Comparison of ENCODE assay signal across 21 mouse cellular contexts in genomic region chr3:42571877-42572459, GRCm38 (mm10).
DNase-seq lines count a peak whose midpoint lies in the region; ATAC-seq and TF ChIP-seq lines count a peak whose summit lies in the region.
"Had no signal": no experiment of that assay in that cellular context is flagged by ENCODE, and none has a peak within 500 bp of the region (broad histone marks: within the 10 kb centered on the region; RNA-seq: fewer than 3 reads in every experiment).

No protein-coding gene starts in this region.

- peak; percentile 43; the same call in 1 of the 2 replicates for ATAC-seq in forebrain, postnatal 0 days
- ATAC-seq in midbrain, embryonic 14.5 days (ENCODE audit: low FRiP score, low TSS enrichment): no peak
- ATAC-seq in intestine, embryonic 15.5 days: no peak
- ATAC-seq in kidney, embryonic 15.5 days (replicated peaks; ENCODE audit: low FRiP score): no peak
- ATAC-seq: inflammation-experienced regulatory T-cells, adult 6 months had no signal

- peak; percentile 3 for DNase-seq in cerebellum, adult 9-11 months
- no peak for DNase-seq in cerebellum, adult 18-20 months
- DNase-seq in brain, embryonic 14.5 days (ENCODE audit: low read depth): peak; percentile 65
- no peak for DNase-seq in forebrain, postnatal 0 days
- DNase-seq in midbrain, embryonic 14.5 days: peak; percentile 30
- DNase-seq in adrenal gland, adult 2 months: no peak
- DNase-seq: heart, postnatal 10 days; lung, adult 2 months; lung, postnatal 4 days; right cerebral cortex, postnatal 4 days; thymus, postnatal 14 days had no signal

- no peaks in the 10 kb centered on the region for H3K27me3 ChIP-seq in forebrain, postnatal 0 days (ENCODE audit: insufficient read depth, low read length)
- no peaks in the 10 kb centered on the region for H3K27me3 ChIP-seq in midbrain, embryonic 14.5 days (ENCODE audit: control insufficient read depth, insufficient read depth, low read length)
- no peaks in the 10 kb centered on the region for H3K27me3 ChIP-seq in intestine, embryonic 15.5 days (replicated peaks)
- H3K27me3 ChIP-seq in kidney, embryonic 15.5 days: no peaks in the 10 kb centered on the region
- H3K27me3 ChIP-seq: midbrain, embryonic 12.5 days; neural tube, embryonic 12.5 days had no signal

- H3K9me3 ChIP-seq in forebrain, postnatal 0 days (ENCODE audit: low read length): no peaks in the 10 kb centered on the region
- no peaks in the 10 kb centered on the region for H3K9me3 ChIP-seq in midbrain, embryonic 14.5 days (ENCODE audit: control insufficient read depth, low read length)
- H3K9me3 ChIP-seq in intestine, embryonic 15.5 days: no peaks in the 10 kb centered on the region
- H3K9me3 ChIP-seq in kidney, embryonic 15.5 days (replicated peaks): no peaks in the 10 kb centered on the region
- H3K9me3 ChIP-seq: heart, embryonic 10.5 days; limb, embryonic 10.5 days; midbrain, embryonic 12.5 days; neural tube, embryonic 12.5 days had no signal

- no peaks in the 10 kb centered on the region for H3K36me3 ChIP-seq in forebrain, postnatal 0 days (ENCODE audit: insufficient read depth)
- H3K36me3 ChIP-seq in midbrain, embryonic 14.5 days (ENCODE audit: control insufficient read depth, insufficient read depth, low read length): no peaks in the 10 kb centered on the region
- no peaks in the 10 kb centered on the region for H3K36me3 ChIP-seq in intestine, embryonic 15.5 days
- H3K36me3 ChIP-seq in kidney, embryonic 15.5 days: no peaks in the 10 kb centered on the region
- H3K36me3 ChIP-seq: heart, embryonic 10.5 days; limb, embryonic 10.5 days; midbrain, embryonic 12.5 days; neural tube, embryonic 12.5 days had no signal

- H3K4me1 ChIP-seq in forebrain, postnatal 0 days (ENCODE audit: insufficient read depth): 0 out of 2 replicates have a peak, but pooled peaks cover 3% of the 10 kb centered on the region
- H3K4me1 ChIP-seq in midbrain, embryonic 14.5 days (ENCODE audit: control insufficient read depth, insufficient read depth, low read length): peaks cover 7% of the 10 kb centered on the region
- H3K4me1 ChIP-seq in intestine, embryonic 15.5 days (replicated peaks): no peaks in the 10 kb centered on the region
- no peaks in the 10 kb centered on the region for H3K4me1 ChIP-seq in kidney, embryonic 15.5 days
- H3K4me1 ChIP-seq: heart, embryonic 10.5 days had no signal

- no peak for TF ChIP-seq POLR2A in brain, embryonic 14.5 days (IDR thresholded peaks at IDR 0.05; ENCODE audit: borderline replicate concordance, extremely low read depth, insufficient read depth, insufficient read length, poor library complexity, severe bottlenecking)

- no peak overlapping the region for H3K9ac ChIP-seq in forebrain, postnatal 0 days
- H3K9ac ChIP-seq in midbrain, embryonic 14.5 days (replicated peaks; ENCODE audit: low read length): no peak overlapping the region
- H3K9ac ChIP-seq in intestine, embryonic 15.5 days: no peak overlapping the region
- no peak overlapping the region for H3K9ac ChIP-seq in kidney, embryonic 15.5 days
- H3K9ac ChIP-seq: midbrain, embryonic 12.5 days; neural tube, embryonic 12.5 days had no signal

- no peak overlapping the region for H3K4me2 ChIP-seq in forebrain, postnatal 0 days (ENCODE audit: low read depth)
- no peak overlapping the region for H3K4me2 ChIP-seq in midbrain, embryonic 14.5 days (ENCODE audit: low read length)
- no peak overlapping the region for H3K4me2 ChIP-seq in intestine, embryonic 15.5 days (replicated peaks)
- no peak overlapping the region for H3K4me2 ChIP-seq in kidney, embryonic 15.5 days
- H3K4me2 ChIP-seq: liver, embryonic 11.5 days; midbrain, embryonic 12.5 days; neural tube, embryonic 12.5 days had no signal

- H3K27ac ChIP-seq in forebrain, postnatal 0 days (ENCODE audit: low read depth, low read length): 0 out of 2 replicates have a peak overlapping the region, but pooled peaks have one; percentile 9
- 0 out of 2 replicates have a peak overlapping the region, but pooled peaks have one; percentile 4 for H3K27ac ChIP-seq in midbrain, embryonic 14.5 days (replicated peaks; ENCODE audit: low read depth, low read length)
- no peak overlapping the region for H3K27ac ChIP-seq in intestine, embryonic 15.5 days
- H3K27ac ChIP-seq in kidney, embryonic 15.5 days: no peak overlapping the region
- H3K27ac ChIP-seq: heart, embryonic 10.5 days; kidney, postnatal 0 days; limb, embryonic 10.5 days; midbrain, embryonic 12.5 days; neural tube, embryonic 12.5 days had no signal

- WGBS in forebrain, postnatal 0 days: 6% methylated on average over 3 of the region's 3 CpGs
- WGBS in midbrain, embryonic 14.5 days: 10% methylated on average over 3 of the region's 3 CpGs
- 50% methylated on average over 3 of the region's 3 CpGs for WGBS in intestine, embryonic 15.5 days
- WGBS in kidney, embryonic 15.5 days: 35% methylated on average over 3 of the region's 3 CpGs

- no peak overlapping the region for H3K4me3 ChIP-seq in forebrain, postnatal 0 days (ENCODE audit: low read depth, low read length)
- no peak overlapping the region for H3K4me3 ChIP-seq in midbrain, embryonic 14.5 days (replicated peaks; ENCODE audit: low read depth, low read length)
- H3K4me3 ChIP-seq in intestine, embryonic 15.5 days (replicated peaks): no peak overlapping the region
- H3K4me3 ChIP-seq in kidney, embryonic 15.5 days (replicated peaks): no peak overlapping the region
- H3K4me3 ChIP-seq: erythroblast, embryonic 14.5 days; heart, embryonic 10.5 days; limb, embryonic 10.5 days; midbrain, embryonic 12.5 days; neural tube, embryonic 12.5 days had no signal

- no peak for TF ChIP-seq CTCF in brain, embryonic 14.5 days (IDR thresholded peaks at IDR 0.05; ENCODE audit: borderline replicate concordance, extremely low read depth, insufficient read depth, insufficient read length)
- TF ChIP-seq CTCF in forebrain, postnatal 0 days (IDR thresholded peaks at IDR 0.05; ENCODE audit: low read depth): no peak

Comparison
In these comparisons a context has a peak if more than half of its experiments do, and no peak if none do; other contexts are left out.
1. DNase-seq: peak in cerebellum, adult 9-11 months (single experiment), brain, embryonic 14.5 days (single experiment) and midbrain, embryonic 14.5 days (single experiment); none in cerebellum, adult 18-20 months (0 of 2), forebrain, postnatal 0 days (single experiment) and adrenal gland, adult 2 months (single experiment).
2. H3K27ac ChIP-seq: peak in forebrain, postnatal 0 days (single experiment) and midbrain, embryonic 14.5 days (single experiment); none in intestine, embryonic 15.5 days (single experiment) and kidney, embryonic 15.5 days (single experiment).